Mouse (Mus musculus) bone marrow, adult 2 months (tissue): ENCODE results near the gene Il1rapl2.

Experiments
- CTCF ChIP-seq: fragments of 200-500 bp; IDR thresholded peaks from 2 replicates; pipeline ENCODE4 v1.5.1; 2011; ENCODE audit warnings: low read length, control low read depth; ENCODE audit not compliant: control insufficient read depth, insufficient read depth
- POLR2A ChIP-seq: fragments of 200-500 bp; IDR thresholded peaks from 2 replicates; pipeline ENCODE4 v1.6.1; 2011; ENCODE audit warnings: low read depth, mild to moderate bottlenecking, control low read depth, low read length, borderline replicate concordance; ENCODE audit not compliant: control insufficient read depth

DNA sequence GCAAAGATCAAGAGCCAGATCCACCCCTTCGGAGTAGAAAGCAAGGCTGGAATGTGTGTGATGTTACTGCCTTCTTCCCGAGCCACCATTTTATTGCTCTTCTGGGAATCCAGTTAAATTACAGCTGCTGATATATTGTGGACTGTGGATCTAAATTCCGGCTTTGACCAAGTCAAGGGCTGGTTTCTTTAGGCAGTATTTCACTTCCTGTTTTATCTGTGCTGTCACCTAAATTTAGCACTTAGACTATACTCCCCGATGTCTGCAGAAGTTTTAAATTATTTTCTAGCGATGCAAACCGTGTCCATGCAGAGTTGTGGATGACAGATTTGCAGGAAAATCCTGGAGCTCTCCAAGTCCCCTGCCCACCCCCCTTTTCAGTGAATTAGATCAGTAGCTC, 533.5 kb downstream of the Il1rapl2 start:
- TF ChIP-seq CTCF (no peak), POLR2A (no peak)
